ENCODE assay signal across 17 mouse cellular contexts in the genomic region with DNA sequence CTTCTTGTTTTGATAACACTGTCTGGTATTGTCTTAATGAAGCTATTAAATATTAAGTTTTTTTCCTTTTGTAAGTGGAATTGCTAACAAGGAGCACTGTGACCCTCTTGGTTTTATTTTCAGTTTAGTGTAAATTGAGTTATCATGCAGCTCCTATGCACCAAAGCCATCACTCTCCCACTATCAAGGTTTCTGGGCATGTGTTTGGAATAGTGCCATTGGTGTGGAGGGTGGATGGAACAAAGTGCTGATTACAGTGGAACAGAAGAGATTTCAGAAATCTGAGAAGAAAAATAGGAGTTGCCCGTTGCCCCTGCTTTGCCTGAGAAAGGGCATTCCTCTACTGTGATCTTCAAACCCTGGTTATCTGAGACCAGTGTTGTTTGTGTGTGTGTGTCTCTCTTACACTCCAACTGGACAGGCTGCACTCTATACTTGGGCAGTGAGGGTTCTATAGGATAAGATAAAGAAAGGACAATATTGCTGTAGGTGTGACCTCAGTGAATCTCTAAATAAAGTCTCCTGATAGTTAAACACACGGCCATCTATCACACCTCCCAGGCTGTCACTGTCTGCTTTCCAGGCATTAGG.
"Had no signal": no experiment of that assay in that cellular context is flagged by ENCODE, and none has a peak within 500 bp of the region (broad histone marks: within the 10 kb centered on the region; RNA-seq: fewer than 3 reads in every experiment).

No protein-coding gene starts in this region.

- H3K36me3 ChIP-seq: limb, embryonic 12.5 days; liver, embryonic 13.5 days; lung, embryonic 15.5 days; midbrain, embryonic 15.5 days; neural tube, embryonic 12.5 days had no signal

- H3K4me1 ChIP-seq: liver, embryonic 13.5 days; lung, embryonic 15.5 days; megakaryocyte, embryonic 14.5 days; midbrain, embryonic 15.5 days; neural tube, embryonic 12.5 days had no signal

- H3K9me3 ChIP-seq: limb, embryonic 12.5 days; liver, embryonic 13.5 days; lung, embryonic 15.5 days; megakaryocyte, embryonic 14.5 days; midbrain, embryonic 15.5 days; neural tube, embryonic 12.5 days had no signal

- H3K27ac ChIP-seq: layer of hippocampus, adult 2 months; limb, embryonic 12.5 days; liver, embryonic 13.5 days; lung, embryonic 15.5 days; macrophage; midbrain, embryonic 15.5 days; neural tube, embryonic 12.5 days had no signal

- H3K4me3 ChIP-seq: layer of hippocampus, adult 2 months; limb, embryonic 12.5 days; liver, embryonic 13.5 days; lung, embryonic 15.5 days; megakaryocyte, embryonic 14.5 days; midbrain, embryonic 15.5 days; neural tube, embryonic 12.5 days had no signal

- H3K4me2 ChIP-seq: limb, embryonic 12.5 days; liver, embryonic 13.5 days; lung, embryonic 15.5 days; midbrain, embryonic 11.5 days; midbrain, embryonic 15.5 days; neural tube, embryonic 12.5 days had no signal

- H3K27me3 ChIP-seq: liver, embryonic 13.5 days; lung, embryonic 15.5 days; megakaryocyte, embryonic 14.5 days; midbrain, embryonic 15.5 days; neural tube, embryonic 12.5 days had no signal

- ATAC-seq: intestine, postnatal 0 days; liver, postnatal 0 days; midbrain, embryonic 15.5 days had no signal

- H3K9ac ChIP-seq: limb, embryonic 12.5 days; liver, embryonic 13.5 days; liver, postnatal 0 days; lung, embryonic 15.5 days; midbrain, embryonic 15.5 days; neural tube, embryonic 12.5 days had no signal

- DNase-seq: kidney, adult 9 months; kidney, postnatal 4 days; liver; liver, embryonic 13.5 days; liver, postnatal 0 days; lung, postnatal 14 days; right cerebral cortex, postnatal 25 days; thymus, postnatal 36 days had no signal
